Mouse (Mus musculus) ES-E14 (cell line): ENCODE results near the gene Cox11. TPM values are rescaled to one million over a fixed set of nuclear protein-coding genes. Genes with fewer than 3 reads are reported as not detected.

Experiments
- DNase-seq: peaks from one replicate; pipeline ENCODE4 v3.0.0-alpha.2; 2013; ENCODE audit warnings: low read depth, low spot score
- H3K27ac ChIP-seq: 2 replicates; pipeline ENCODE4 v1.5.1; 2012; ENCODE audit warnings: low read depth, mild to moderate bottlenecking, low read length, moderate library complexity, mixed read lengths; ENCODE audit not compliant: poor library complexity, insufficient read depth, severe bottlenecking
- H3K36me3 ChIP-seq: 2 replicates; pipeline ENCODE4 v1.6.1; 2012; ENCODE audit warnings: mild to moderate bottlenecking, low read length, moderate library complexity, mixed read lengths; ENCODE audit not compliant: control insufficient read depth, poor library complexity, insufficient read depth, severe bottlenecking
- H3K4me1 ChIP-seq, 2 experiments: fragments of 150-350 bp in 1 of 2; sonication (generic) in 1 of 2; 2 replicates each; pipeline ENCODE4 v1.6.1; 2012; ENCODE audit warnings: low read length in 2 of 2, mild to moderate bottlenecking in 1 of 2, mixed read lengths in 1 of 2; ENCODE audit not compliant: control insufficient read depth in 2 of 2, insufficient read depth in 2 of 2, poor library complexity in 1 of 2
- H3K4me3 ChIP-seq, 2 experiments: fragments of 150-350 bp in 1 of 2; sonication (generic) in 1 of 2; 2 replicates each; pipeline ENCODE4 v1.5.1; 2012; ENCODE audit warnings: low read length in 2 of 2, low read depth in 1 of 2, mild to moderate bottlenecking in 1 of 2, mixed read lengths in 1 of 2; ENCODE audit not compliant: insufficient read depth in 1 of 2, poor library complexity in 1 of 2, severe bottlenecking in 1 of 2
- H3K9ac ChIP-seq: 2 replicates; pipeline ENCODE4 v1.6.1; 2012; ENCODE audit warnings: low read depth, mild to moderate bottlenecking, low read length, mixed read lengths; ENCODE audit not compliant: poor library complexity, insufficient read depth, severe bottlenecking
- H3K9me3 ChIP-seq: fragments of 150-350 bp; sonication (generic); 2 replicates; pipeline ENCODE4 v1.6.1; 2012; ENCODE audit warnings: low read depth, mild to moderate bottlenecking, low read length; ENCODE audit not compliant: control insufficient read depth, insufficient read depth
- CHD2 ChIP-seq: IDR thresholded peaks from 2 replicates; pipeline ENCODE4 v1.6.1; 2014; ENCODE audit warnings: mild to moderate bottlenecking, low read depth, low read length, inconsistent platforms
- HCFC1 ChIP-seq: IDR thresholded peaks from 2 replicates; pipeline ENCODE4 v1.6.1; 2012; ENCODE audit warnings: low read length, inconsistent platforms, borderline replicate concordance; ENCODE audit not compliant: insufficient read depth
- MAFK ChIP-seq: IDR thresholded peaks from 2 replicates; pipeline ENCODE4 v1.6.1; 2014; ENCODE audit warnings: mild to moderate bottlenecking, low read depth, low read length, inconsistent platforms; ENCODE audit not compliant: insufficient read depth
- ZC3H11A ChIP-seq: IDR thresholded peaks from 2 replicates; pipeline ENCODE4 v1.6.1; 2012; ENCODE audit warnings: low read depth, mild to moderate bottlenecking, inconsistent platforms, low read length, borderline replicate concordance
- ZNF384 ChIP-seq: IDR thresholded peaks from 2 replicates; pipeline ENCODE4 v1.6.1; 2012; ENCODE audit warnings: low read depth, low read length, inconsistent platforms
- in situ Hi-C, 2 experiments: fragments of 600-800 bp; cut with MboI; formaldehyde crosslinking; loops; one replicate each; pipeline ENCODE4 v1.15.1; 2025; ENCODE audit warnings: low sequenced_read_pairs in 2 of 2, inconsistent platforms in 1 of 2; ENCODE audit not compliant: unreplicated experiment in 2 of 2
- total RNA-seq: library from RNA; depleted of rRNA; stranded (reverse); fragments of 300-350 nt; gene quantifications from 2 replicates; pipeline ENCODE4 v1.2.3, GENCODE M21; 2012

Cox11 gene
- total RNA-seq, 1 experiment, result 32.4 TPM

- peaks cover 0 to 2% of the 10 kb centered on the region in 2 experiments; a peak in 1 of 4 replicates for H3K4me1 ChIP-seq
- in situ Hi-C loops, result no loop called here
- no peak overlapping the region for H3K9ac ChIP-seq
- H3K36me3 ChIP-seq, result peaks cover 4% of the 10 kb centered on the region
- no peak for TF ChIP-seq ZNF384
- no peak for TF ChIP-seq MAFK
- no peak for TF ChIP-seq ZC3H11A
- no peak for TF ChIP-seq HCFC1
- TF ChIP-seq CHD2, result no peak
- H3K9me3 ChIP-seq, result no peaks in the 10 kb centered on the region
- H3K4me3 ChIP-seq, result no peak overlapping the region
- H3K27ac ChIP-seq, result no peak overlapping the region
- DNase-seq, result no peak
Measured at GRCm38 (mm10) chr11:90666144-90666757, 28.3 kb downstream of the Cox11 start.

GRCm38 (mm10) chr11:90666916-90667315 is 28.9 kb downstream of the Cox11 start:
- no peak overlapping the region for H3K27ac ChIP-seq
- in situ Hi-C loops, result no loop called here
- H3K9ac ChIP-seq, result no peak overlapping the region
- TF ChIP-seq ZNF384 (no peak), CHD2 (no peak), HCFC1 (no peak), MAFK (no peak), ZC3H11A (no peak)
- no peak for DNase-seq
- no peaks in the 10 kb centered on the region; the same call in 1 of the 2 replicates for H3K36me3 ChIP-seq
- no peak overlapping the region for H3K4me3 ChIP-seq
- no peaks in the 10 kb centered on the region for H3K9me3 ChIP-seq
- peaks cover 0 to 2% of the 10 kb centered on the region in 2 experiments; a peak in 1 of 4 replicates for H3K4me1 ChIP-seq

GRCm38 (mm10) chr11:90667325-90667724 is 29.4 kb downstream of the Cox11 start:
- in situ Hi-C loops, result no loop called here
- Histone ChIP-seq H3K27ac (no peak overlapping the region), H3K9me3 (no peaks in the 10 kb centered on the region), H3K36me3 (no peaks in the 10 kb centered on the region; the same call in 1 of the 2 replicates), H3K4me1 (peaks cover 0 to 2% of the 10 kb centered on the region in 2 experiments; a peak in 1 of 4 replicates), H3K4me3 (no peak overlapping the region), H3K9ac (no peak overlapping the region)
- TF ChIP-seq HCFC1, result no peak
- TF ChIP-seq CHD2, result no peak
- TF ChIP-seq ZC3H11A, result no peak
- TF ChIP-seq MAFK, result no peak
- no peak for TF ChIP-seq ZNF384
- no peak for DNase-seq

GRCm38 (mm10) chr11:90675479-90676110 is 37.6 kb downstream of the Cox11 start:
- in situ Hi-C loops, result no loop called here
- no peak for DNase-seq
- Histone ChIP-seq H3K27ac (no peak overlapping the region), H3K36me3 (peaks cover under 1% of the 10 kb centered on the region; the same call in 1 of the 2 replicates), H3K9me3 (no peaks in the 10 kb centered on the region), H3K4me3 (no peak overlapping the region), H3K9ac (no peak overlapping the region), H3K4me1 (no peaks in the 10 kb centered on the region)
- no peak for TF ChIP-seq ZNF384
- TF ChIP-seq MAFK, result no peak
- TF ChIP-seq CHD2, result no peak
- TF ChIP-seq ZC3H11A, result no peak
- TF ChIP-seq HCFC1, result no peak
